Mouse (Mus musculus) CD4-positive naive resting alpha-beta T cell, adult 57 days (primary cell): ENCODE measurements around the gene Uspl1. TPM values are rescaled to one million over a fixed set of nuclear protein-coding genes. Genes with fewer than 3 reads are reported as not detected.

Experiments used
- total RNA-seq: library from RNA; stranded (reverse); gene quantifications from one replicate; pipeline ENCODE4 v1.2.4, GENCODE M21; 2023

Gene Uspl1
- 83.7 TPM for total RNA-seq

DNA sequence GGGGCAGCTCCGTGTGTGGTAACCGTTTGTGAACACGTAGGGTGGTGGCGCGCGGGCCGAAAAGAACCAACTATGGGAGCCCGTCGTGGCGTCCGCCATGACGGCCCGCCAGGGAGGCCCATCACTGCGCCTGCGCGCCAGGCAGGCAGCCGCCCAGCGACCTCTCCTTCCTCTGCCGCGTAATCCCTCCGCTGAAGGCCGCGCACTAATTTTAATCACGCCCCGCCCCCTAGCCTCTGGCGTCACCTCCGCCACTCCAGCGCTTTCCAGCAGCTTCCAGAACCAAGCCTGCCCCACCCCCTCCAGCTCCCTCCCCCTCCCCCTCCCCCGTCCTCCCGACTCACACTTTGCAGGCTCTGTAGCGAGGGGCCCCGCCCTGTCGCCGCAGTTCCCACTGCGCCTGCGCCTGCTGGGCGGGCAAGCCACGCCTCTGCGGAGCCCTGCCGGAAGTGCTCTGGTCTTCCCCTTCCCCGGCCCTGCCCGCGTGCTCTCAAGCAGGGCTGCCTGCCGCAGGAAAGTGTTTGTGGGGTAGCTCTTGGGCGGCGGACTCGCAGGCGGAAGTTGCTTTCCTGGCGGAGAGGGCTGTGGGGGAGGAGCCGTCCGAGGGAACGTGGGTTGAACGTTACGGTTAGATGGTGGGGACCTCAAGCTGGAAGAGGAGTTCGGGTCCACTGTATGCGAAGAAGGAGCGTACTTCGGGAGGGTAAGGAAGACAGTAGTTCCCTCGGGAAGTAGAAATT, at the start of gene Uspl1, which contains the start of gene Hmgb1:
Gene Uspl1 (plus strand): TSS at position 247 of the 740 bp plus-strand sequence.
Gene Hmgb1 (minus strand): TSS at position 386 of the 740 bp plus-strand sequence.

DNA sequence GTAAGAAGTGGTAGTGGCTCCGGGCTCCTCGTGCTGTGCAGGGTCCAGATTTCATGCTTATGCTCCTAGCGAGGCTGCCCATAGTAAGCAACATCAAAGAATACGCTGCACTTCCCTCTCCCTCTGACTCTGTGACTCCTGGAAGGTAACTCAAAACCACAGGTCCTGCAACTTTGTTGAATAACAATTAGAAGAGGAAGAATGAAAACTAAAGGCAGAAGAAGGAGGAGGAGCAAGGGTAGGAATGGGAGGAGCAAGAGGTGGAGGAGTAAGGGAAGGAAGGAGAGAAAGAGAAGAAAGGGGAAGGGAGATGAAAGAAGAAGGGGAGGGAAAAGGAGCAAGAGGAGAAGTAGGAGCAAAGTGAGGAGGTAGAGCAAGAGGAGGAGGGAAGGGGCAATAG, 80.3 kb downstream of the Uspl1 start, which contains the start of gene Alox5ap:
Gene Alox5ap (plus strand): TSS at position 363 of the 400 bp plus-strand sequence.

Other genes starting within 250 kb of the Uspl1 start
- gene Gm42791, start 189.2 kb upstream of the Uspl1 start, total RNA-seq, result 8.8 TPM
- 373 TPM for gene Hmgb1, start 139 bp downstream of the Uspl1 start, total RNA-seq
- gene Alox5ap, start 80.4 kb downstream of the Uspl1 start, total RNA-seq, result 7.7 TPM
- gene Medag, start 227.4 kb downstream of the Uspl1 start, total RNA-seq, result 0.65 TPM